Mouse (Mus musculus) embryo, embryonic 10.5 days (tissue): Measurements from ENCODE around the gene Ptpn18.

ENCODE experiments used
- DNase-seq: peaks from one replicate; pipeline ENCODE4 v3.0.0-alpha.2; 2015; ENCODE audit warnings: low spot score

Gene Ptpn18

GRCm38 (mm10) chr1:34465445-34465844, 5.9 kb downstream of the Ptpn18 start:
- DNase-seq: no peak

- no peak for DNase-seq
Observed at GRCm38 (mm10) chr1:34468051-34468450, 8.5 kb downstream of the Ptpn18 start.

- DNase-seq: no peak
Observed at GRCm38 (mm10) chr1:34468500-34468899, 8.9 kb downstream of the Ptpn18 start.

GRCm38 (mm10) chr1:34469801-34470200, 10.2 kb downstream of the Ptpn18 start:
- DNase-seq: no peak

GRCm38 (mm10) chr1:34472427-34473300, 13.1 kb downstream of the Ptpn18 start:
- peak; percentile 54 for DNase-seq

GRCm38 (mm10) chr1:34478891-34479655, 19.5 kb downstream of the Ptpn18 start:
- no peak for DNase-seq

GRCm38 (mm10) chr1:34480801-34481200, 21.2 kb downstream of the Ptpn18 start:
- no peak for DNase-seq

GRCm38 (mm10) chr1:34481920-34482669, 22.5 kb downstream of the Ptpn18 start:
- DNase-seq: no peak

GRCm38 (mm10) chr1:34484470-34484869, 24.9 kb downstream of the Ptpn18 start:
- no peak for DNase-seq

GRCm38 (mm10) chr1:34485461-34486188, 26.1 kb downstream of the Ptpn18 start:
- peak; percentile 59 for DNase-seq

GRCm38 (mm10) chr1:34487383-34487782, 27.8 kb downstream of the Ptpn18 start:
- no peak for DNase-seq

GRCm38 (mm10) chr1:34489852-34490541, 30.4 kb downstream of the Ptpn18 start:
- DNase-seq: no peak

- no peak for DNase-seq
Observed at GRCm38 (mm10) chr1:34491480-34491879, 31.9 kb downstream of the Ptpn18 start.

GRCm38 (mm10) chr1:34502991-34503390, 43.4 kb downstream of the Ptpn18 start:
- no peak for DNase-seq

- DNase-seq: no peak
Observed at GRCm38 (mm10) chr1:34505307-34505706, 45.7 kb downstream of the Ptpn18 start.

- DNase-seq: no peak
Observed at GRCm38 (mm10) chr1:34505970-34506551, 46.5 kb downstream of the Ptpn18 start.

- no peak for DNase-seq
Observed at GRCm38 (mm10) chr1:34507986-34508385, 48.4 kb downstream of the Ptpn18 start.

- peak; percentile 11 for DNase-seq
Observed at GRCm38 (mm10) chr1:34510575-34510981, 51.0 kb downstream of the Ptpn18 start.

- DNase-seq: peak; percentile 77
Observed at GRCm38 (mm10) chr1:34511027-34511426, 51.5 kb downstream of the Ptpn18 start.

GRCm38 (mm10) chr1:34513068-34513467, 53.5 kb downstream of the Ptpn18 start:
- no peak for DNase-seq

- DNase-seq: no peak
Observed at GRCm38 (mm10) chr1:34516595-34516994, 57.0 kb downstream of the Ptpn18 start.
